Mouse (Mus musculus) G1E (cell line): ENCODE data around the gene Cenps. TPM values are rescaled to one million over a fixed set of nuclear protein-coding genes. Genes with fewer than 3 reads are reported as not detected.
"Not testable (repeated sequence)": the region's sequence is repeated elsewhere in the genome, so short reads cannot be mapped to it uniquely, and the experiment has no call there.

ENCODE experiments used
- ATAC-seq: 2 replicates; pipeline ENCODE4 v1.8.0; 2016; ENCODE audit warnings: mild to moderate bottlenecking; ENCODE audit not compliant: insufficient number of reproducible peaks, poor library complexity, low FRiP score, severe bottlenecking; ENCODE audit errors: extremely low read depth
- DNase-seq: peaks from one replicate; pipeline ENCODE4 v3.0.0; 2012; ENCODE audit warnings: low spot score
- H3K27me3 ChIP-seq: 2 replicates; pipeline ENCODE4 v1.6.1; 2012; ENCODE audit warnings: mild to moderate bottlenecking, low read length, inconsistent platforms; ENCODE audit not compliant: insufficient read depth
- H3K36me3 ChIP-seq: replicated peaks from 2 replicates; pipeline ENCODE3; 2012; ENCODE audit warnings: mild to moderate bottlenecking, inconsistent platforms
- H3K4me1 ChIP-seq: 2 replicates; pipeline ENCODE4 v1.6.1; 2012; ENCODE audit warnings: low read depth, low read length, inconsistent platforms, mixed read lengths; ENCODE audit not compliant: insufficient read depth
- H3K4me3 ChIP-seq: 2 replicates; pipeline ENCODE4 v1.5.1; 2012; ENCODE audit warnings: low read depth, mild to moderate bottlenecking, inconsistent platforms, low read length, moderate library complexity, mixed read lengths
- H3K9me3 ChIP-seq: replicated peaks from 2 replicates; pipeline ENCODE4 v1.6.1; 2012; ENCODE audit warnings: inconsistent platforms
- CTCF ChIP-seq: IDR thresholded peaks from 2 replicates; pipeline ENCODE4 v1.5.1; 2012; ENCODE audit warnings: low read depth, low read length, inconsistent platforms, mixed read lengths
- GATA1 ChIP-seq: IDR thresholded peaks from 2 replicates; pipeline ENCODE4 v1.6.1; 2012; ENCODE audit warnings: borderline replicate concordance, low read length, inconsistent platforms, mixed read lengths
- GATA2 ChIP-seq: IDR thresholded peaks from 2 replicates; pipeline ENCODE4 v1.6.1; 2012; ENCODE audit warnings: low read depth, low read length, inconsistent platforms, borderline replicate concordance
- POLR2AphosphoS5 ChIP-seq: IDR thresholded peaks from 2 replicates; pipeline ENCODE4 v1.6.1; 2012; ENCODE audit warnings: low read depth, low read length, inconsistent platforms; ENCODE audit not compliant: insufficient replicate concordance
- TAL1 ChIP-seq: conservative IDR thresholded peaks from 2 replicates; pipeline ENCODE4 v1.6.1; 2012; ENCODE audit warnings: low read depth, low read length, inconsistent platforms, mixed read lengths
- polyA plus RNA-seq: library from polyadenylated mRNA; stranded (reverse); fragments of >175 nt; gene quantifications from 2 replicates; pipeline ENCODE4 v1.2.3, GENCODE M21; 2012
- total RNA-seq, 2 experiments: library from RNA; stranded (forward) in 1 of 2; stranded (reverse) in 1 of 2; fragments of 200-1000 nt in 1 of 2; fragments of >200 nt in 1 of 2; fragmentation: Nextera tagmentation in 1 of 2; gene quantifications; 2 replicates each; pipeline ENCODE4 v1.2.3; 2014 to 2017

Cenps gene
- total and polyA plus RNA-seq, 3 experiments = 6.6 to 22.3 (median 7.7) TPM

DNA sequence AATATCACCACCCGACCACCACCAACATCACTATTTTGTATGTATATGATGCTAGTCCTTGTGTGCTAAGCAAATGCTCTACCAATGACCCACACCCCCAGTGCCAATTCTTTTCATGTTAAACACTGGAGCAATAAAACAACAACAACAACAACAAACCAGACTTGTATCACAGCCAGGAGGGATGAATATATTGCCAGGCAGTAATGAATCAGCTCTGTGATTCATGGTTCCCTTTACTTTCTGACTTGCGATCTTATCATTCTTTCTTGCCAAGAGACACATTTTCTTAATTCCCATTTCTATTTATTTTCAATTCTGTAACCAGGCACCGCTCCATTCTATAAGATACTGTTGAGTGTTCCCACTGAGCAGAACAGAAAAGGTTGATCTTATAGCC, 36.0 kb downstream of the Cenps start:
- H3K9me3 ChIP-seq = no peaks in the 10 kb centered on the region
- DNase-seq = no peak
- ATAC-seq = no peak
- TF ChIP-seq CTCF (no peak), TAL1 (no peak), GATA1 (no peak), GATA2 (no peak), POLR2AphosphoS5 (no peak)
- H3K4me1 ChIP-seq = peaks cover 41% of the 10 kb centered on the region
- no peak overlapping the region for H3K4me3 ChIP-seq
- no peaks in the 10 kb centered on the region for H3K27me3 ChIP-seq
- H3K36me3 ChIP-seq = peaks cover 14% of the 10 kb centered on the region

DNA sequence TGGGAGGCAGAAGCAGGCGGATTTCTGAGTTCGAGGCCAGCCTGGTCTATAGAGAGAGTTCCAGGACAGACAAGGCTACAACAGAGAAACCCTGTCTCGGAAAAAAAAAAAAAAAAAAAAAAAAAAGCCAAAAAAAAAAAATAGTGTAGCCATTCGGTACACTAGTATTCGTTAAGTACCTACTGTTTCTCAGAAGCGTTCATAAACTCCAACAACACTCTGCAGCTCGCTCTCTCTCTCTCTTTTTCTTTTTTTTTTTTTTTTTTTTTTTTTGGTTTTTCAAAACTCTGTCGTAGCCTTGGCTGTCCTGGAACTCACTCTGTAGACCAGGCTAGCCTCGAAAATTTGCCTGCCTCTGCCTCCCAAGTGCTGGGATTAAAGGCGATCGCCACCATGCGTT, 37.0 kb downstream of the Cenps start:
- Histone ChIP-seq H3K4me1 (peaks cover 46% of the 10 kb centered on the region), H3K36me3 (peaks cover 18% of the 10 kb centered on the region)
- DNase-seq, H3K4me3 ChIP-seq, H3K9me3 ChIP-seq, H3K27me3 ChIP-seq, ATAC-seq: not testable (repeated sequence)

DNA sequence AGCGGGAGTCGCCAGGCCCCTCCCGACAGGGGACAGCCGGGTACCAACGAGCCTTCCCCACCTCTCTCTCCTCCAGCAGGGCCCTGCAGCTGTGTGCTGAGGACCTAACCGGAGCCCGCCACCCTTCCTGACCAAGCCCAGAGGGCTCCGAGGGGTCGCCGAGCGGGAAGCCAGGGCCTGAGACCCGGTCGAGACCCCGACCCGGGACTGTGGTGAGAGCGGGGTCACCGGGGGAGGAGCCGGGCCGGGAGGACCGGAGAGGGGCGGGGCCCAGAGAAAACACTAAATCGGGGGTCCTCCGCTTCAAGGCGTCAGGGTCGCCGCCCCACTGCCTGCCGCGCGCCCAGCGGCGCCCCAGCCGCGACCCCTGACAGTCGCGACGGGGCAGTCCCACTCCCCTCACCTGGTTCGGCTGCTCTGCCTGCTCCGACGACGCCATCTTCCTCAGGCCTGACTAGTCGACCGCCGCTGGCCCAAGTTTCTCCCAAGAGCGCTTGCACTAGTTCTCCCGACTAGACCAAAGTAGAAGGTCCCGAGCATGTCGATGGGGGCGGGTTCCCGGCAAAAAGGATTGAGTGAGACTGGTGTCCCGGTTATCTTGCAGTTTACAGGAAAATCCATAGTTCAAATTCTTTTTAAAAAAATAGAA, 37.9 kb downstream of the Cenps start, which contains the start of gene Pex14:
Gene Pex14 (minus strand): TSS at position 508 of the 649 bp plus-strand sequence.
- peak; percentile 87 for DNase-seq
- ATAC-seq = peak; percentile 54

DNA sequence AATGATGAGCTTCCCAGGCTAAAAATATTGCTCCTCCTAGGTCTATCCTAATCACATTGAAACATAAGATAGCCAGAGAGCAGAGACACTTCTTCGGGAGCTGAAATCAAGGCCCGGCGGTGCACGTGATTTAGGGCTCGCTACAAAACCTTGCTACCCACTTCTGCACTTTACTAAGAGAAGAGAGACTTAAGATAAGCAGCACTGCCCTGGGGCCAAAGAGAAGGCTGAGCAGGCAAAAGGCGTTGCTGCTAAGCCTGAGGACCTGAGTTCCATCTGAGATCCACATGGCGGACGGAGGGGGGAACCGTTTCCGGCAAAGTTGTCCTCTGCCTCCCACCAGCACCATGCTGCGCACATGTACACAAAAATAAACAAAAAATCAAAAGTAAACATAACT, 38.9 kb downstream of the Cenps start:
- no peak for TF ChIP-seq TAL1
- no peak for TF ChIP-seq GATA2
- TF ChIP-seq POLR2AphosphoS5 = no peak
- no peak for TF ChIP-seq CTCF
- no peak for TF ChIP-seq GATA1
- Histone ChIP-seq H3K4me1 (peaks cover 36% of the 10 kb centered on the region), H3K27me3 (no peaks in the 10 kb centered on the region), H3K4me3 (peak overlapping the region; percentile 98), H3K9me3 (no peaks in the 10 kb centered on the region), H3K36me3 (peaks cover 27% of the 10 kb centered on the region)
- ATAC-seq (no peak), DNase-seq (no peak)

More for the DNA sequence above, 37.9 kb downstream of the Cenps start, which contains the start of gene Pex14:
- no peaks in the 10 kb centered on the region for H3K27me3 ChIP-seq
- H3K36me3 ChIP-seq = peaks cover 20% of the 10 kb centered on the region
- H3K4me3 ChIP-seq = peak within 1 kb of the TSS; percentile 98
- H3K4me1 ChIP-seq = peaks cover 36% of the 10 kb centered on the region
- no peak for TF ChIP-seq GATA1
- no peak for TF ChIP-seq TAL1
- TF ChIP-seq CTCF = no peak
- TF ChIP-seq POLR2AphosphoS5 = no peak
- H3K9me3 ChIP-seq = no peaks in the 10 kb centered on the region

DNA sequence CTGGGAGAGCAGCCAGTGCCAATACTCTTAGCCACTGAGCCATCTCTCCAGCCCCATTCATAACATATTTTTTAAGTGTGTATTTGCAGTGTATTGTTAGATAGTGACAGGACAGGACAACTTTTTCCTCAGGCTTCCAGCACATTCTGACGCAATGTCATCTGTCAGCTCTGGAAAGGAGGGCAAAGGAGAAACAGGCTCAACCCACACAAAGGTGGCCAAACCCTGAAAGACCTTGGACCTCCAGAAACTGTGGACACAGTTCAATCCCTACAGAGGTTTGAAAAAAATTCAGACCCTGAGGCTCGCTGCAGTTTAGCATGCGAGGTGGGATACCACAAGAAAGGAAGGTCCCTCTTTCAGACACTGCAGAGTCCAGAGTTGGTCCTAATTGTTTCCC, 39.5 kb downstream of the Cenps start:
- no peak for ATAC-seq
- no peak for DNase-seq
- Histone ChIP-seq H3K4me3 (peak overlapping the region; percentile 98; the same call in 1 of the 2 replicates), H3K9me3 (no peaks in the 10 kb centered on the region), H3K4me1 (peaks cover 36% of the 10 kb centered on the region), H3K36me3 (peaks cover 28% of the 10 kb centered on the region), H3K27me3 (no peaks in the 10 kb centered on the region)
- TF ChIP-seq TAL1 = no peak
- TF ChIP-seq CTCF = no peak
- no peak for TF ChIP-seq GATA1
- TF ChIP-seq GATA2 = no peak
- no peak for TF ChIP-seq POLR2AphosphoS5

DNA sequence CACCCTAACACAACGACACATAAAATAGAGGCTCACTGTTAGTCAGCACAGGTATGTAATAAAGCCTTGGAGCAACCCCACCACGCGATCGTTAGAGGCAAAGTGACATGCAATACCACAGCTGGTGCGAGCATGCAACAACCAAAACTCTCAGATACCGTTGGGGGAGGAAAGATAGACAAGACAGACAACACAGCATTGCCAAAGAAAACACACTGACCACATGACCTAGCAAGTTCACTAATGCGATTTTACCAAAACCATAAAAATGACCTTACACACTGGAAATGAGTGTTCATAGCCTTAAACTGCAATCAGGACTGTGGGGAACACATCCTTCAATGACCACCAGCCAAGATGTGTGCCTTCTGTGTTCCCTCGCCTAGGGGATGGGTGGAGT, 46.1 kb downstream of the Cenps start:
- no peak for DNase-seq
- TF ChIP-seq GATA2 = no peak
- TF ChIP-seq POLR2AphosphoS5 = no peak
- TF ChIP-seq CTCF = no peak
- no peak for TF ChIP-seq TAL1
- TF ChIP-seq GATA1 = no peak

DNA sequence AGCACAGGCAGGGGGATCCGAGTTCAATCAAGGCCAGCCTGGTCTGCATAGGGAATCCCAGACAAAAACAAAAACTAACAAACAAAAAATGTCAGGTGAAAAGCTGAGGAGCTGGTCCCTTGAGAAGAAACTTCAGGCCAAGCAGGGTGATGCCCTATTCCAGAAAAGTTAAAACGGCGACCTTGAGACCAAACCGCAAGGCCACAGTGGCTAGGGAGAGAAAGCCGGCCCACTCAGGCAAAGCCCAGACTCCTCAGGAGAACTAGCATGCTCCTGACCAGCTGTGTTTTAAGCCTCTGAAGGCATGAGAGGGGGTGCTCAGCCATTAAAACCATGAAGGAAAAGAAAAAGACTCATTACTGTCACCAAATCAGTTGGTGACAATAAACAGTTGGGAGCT, 52.0 kb downstream of the Cenps start:
- DNase-seq (no peak), ATAC-seq (no peak)
- TF ChIP-seq POLR2AphosphoS5 (no peak), GATA2 (no peak), TAL1 (no peak), GATA1 (no peak), CTCF (no peak)
- Histone ChIP-seq H3K4me1 (peaks cover 9% of the 10 kb centered on the region; the same call in 1 of the 2 replicates), H3K4me3 (no peak overlapping the region), H3K36me3 (peaks cover 64% of the 10 kb centered on the region), H3K27me3 (no peaks in the 10 kb centered on the region), H3K9me3 (no peaks in the 10 kb centered on the region)

More for the DNA sequence above, 46.1 kb downstream of the Cenps start:
- no peak for ATAC-seq
- Histone ChIP-seq H3K27me3 (no peaks in the 10 kb centered on the region), H3K36me3 (peaks cover 54% of the 10 kb centered on the region), H3K4me1 (peaks cover 7% of the 10 kb centered on the region), H3K9me3 (no peaks in the 10 kb centered on the region), H3K4me3 (no peak overlapping the region)
